Mouse (Mus musculus) gastrocnemius, postnatal 4 days (tissue): ENCODE data around the gene Nup98. TPM values are rescaled to one million over a fixed set of nuclear protein-coding genes. Genes with fewer than 3 reads are reported as not detected.
A peak's percentile ranks its signal among the peaks of the same experiment; 100 is the strongest.

Source experiments
- DNase-seq, 2 experiments: peaks; one replicate each; pipeline ENCODE4 v3.0.0; 2021 to 2022; ENCODE audit warnings: low spot score in 2 of 2, mixed read lengths in 2 of 2
- total RNA-seq, 2 experiments: library from RNA; stranded (reverse); gene quantifications; 2 replicates each; pipeline ENCODE4 v1.2.3; 2021

The Nup98 gene
- total RNA-seq, 2 experiments from 2014 or later, result 41.2 to 43.6 TPM

GRCm38 (mm10) chr7:102238686-102239286 is 28.8 kb upstream of the Nup98 start:
- DNase-seq, result no peak

DNA sequence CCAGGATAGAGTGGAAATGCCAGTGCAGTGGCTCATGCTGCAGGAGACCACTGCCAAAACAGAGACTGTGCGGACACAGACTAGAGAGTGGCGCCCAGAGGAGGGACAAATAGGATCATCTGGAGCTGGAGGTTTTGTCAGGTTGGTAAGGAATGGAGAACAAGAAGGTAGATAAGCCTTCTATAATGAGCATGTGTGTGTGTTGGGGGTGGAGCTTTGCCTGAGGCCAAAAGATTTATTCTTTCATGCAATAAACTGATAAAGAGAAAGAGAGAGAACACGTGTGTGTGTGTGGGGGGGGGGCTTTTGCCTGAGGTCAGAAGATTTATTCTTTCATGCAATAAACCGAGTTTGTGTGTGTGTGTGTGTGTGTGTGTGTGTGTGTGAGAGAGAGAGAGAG is 23.1 kb upstream of the Nup98 start:
- no peak for DNase-seq

- no peak for DNase-seq
These were observed 19.8 kb upstream of the Nup98 start for GRCm38 (mm10) chr7:102229814-102230213.

- no peak for DNase-seq
These were observed 18.2 kb upstream of the Nup98 start for GRCm38 (mm10) chr7:102228049-102228670.

- DNase-seq, result no peak
These were observed 16.1 kb upstream of the Nup98 start for GRCm38 (mm10) chr7:102226051-102226450.

DNA sequence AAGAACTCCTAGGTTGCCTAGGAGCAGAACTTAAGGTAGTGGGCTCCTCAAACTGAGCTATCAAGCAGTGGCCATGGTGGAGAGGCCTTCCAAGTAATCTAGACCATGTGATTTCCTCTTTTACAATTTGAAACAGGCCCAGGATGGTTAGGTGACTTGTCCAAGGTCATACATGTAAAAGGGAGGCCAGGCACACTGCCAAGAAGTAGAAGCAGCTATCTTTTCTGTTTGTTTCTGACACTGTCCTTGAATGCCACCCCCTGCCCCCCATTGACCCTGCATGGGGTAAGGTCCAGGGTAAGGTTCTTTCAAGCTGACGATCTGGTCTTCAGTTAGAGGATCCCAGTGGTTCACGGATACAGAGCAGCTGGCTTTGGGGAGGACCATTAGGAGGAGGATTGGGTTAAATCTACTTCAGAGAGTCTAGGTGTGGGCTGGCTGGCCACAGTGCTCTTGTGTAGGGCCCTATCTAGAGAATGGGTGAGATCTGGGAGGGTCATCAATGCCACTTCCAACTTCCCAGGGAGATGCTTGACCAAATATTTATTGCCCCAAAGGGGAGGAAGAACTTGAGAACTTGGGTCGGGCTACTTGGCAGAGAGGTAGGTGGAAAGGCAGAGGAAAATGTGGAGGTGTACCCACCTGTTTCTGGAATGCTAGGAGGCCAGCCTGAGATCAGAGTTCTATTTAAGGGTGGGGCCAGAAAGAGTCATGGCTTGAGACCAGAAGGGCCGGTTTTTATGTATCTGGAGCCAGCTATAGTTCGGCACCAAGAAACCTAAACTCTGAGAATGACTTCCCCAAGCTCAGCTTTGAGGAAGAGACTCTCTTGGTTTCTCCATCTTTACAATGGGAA is 14.1 kb upstream of the Nup98 start:
- no peak for DNase-seq

DNA sequence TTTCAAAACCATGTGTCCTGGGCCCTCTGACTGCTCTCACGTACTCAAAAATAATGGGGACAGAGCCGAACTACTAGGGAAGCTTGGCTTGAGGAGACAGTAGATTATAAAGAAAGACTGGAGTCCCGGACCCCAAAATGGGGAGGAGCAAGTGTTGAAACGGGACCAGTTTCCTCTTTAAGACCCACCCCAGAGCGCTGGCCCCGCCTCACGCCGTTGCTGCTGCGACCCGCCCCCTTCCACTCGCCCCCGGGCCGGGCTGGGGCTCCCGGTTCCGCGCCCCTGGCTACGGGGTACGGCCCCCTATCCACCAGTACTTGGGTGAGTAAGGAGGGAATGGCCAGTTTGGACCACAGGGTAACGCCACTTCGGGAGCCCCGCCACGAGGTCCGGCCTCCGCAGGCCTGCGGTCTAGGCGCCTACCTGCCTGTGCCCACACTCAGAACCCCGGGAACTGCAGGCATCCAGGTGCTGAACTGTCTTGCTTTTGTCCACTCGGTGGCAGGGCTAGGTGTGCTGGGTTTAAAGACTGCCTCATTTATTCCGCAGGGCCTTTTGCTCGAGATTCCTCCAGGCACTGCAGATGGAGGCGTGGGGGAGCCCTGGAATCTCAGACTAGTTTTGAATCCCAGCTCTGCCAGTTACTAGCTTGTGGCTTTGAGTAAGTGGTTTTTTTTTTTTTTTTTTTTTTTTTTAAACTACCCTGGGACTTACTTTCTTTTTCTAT is 13.0 kb upstream of the Nup98 start:
- DNase-seq, result peak; percentile 59 to 72

DNA sequence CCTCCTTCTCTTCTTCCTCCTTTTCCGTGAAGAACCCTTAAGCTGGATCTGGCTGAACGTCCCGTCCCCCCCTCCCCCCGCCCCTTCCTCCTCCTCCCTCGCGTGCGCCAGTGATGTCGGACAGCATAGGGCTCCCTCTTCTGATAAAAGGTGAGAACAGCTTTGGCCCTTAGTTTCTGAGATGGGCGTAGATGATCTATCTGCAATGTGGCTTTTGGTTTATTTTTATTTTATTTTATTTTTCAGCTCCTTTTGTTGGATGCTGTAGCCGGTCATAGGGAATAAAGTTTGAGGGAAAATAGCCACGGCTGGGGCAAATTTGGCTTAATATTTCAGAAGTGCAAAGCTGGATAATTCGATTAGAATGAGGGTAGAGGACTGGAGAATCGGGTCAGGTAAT is 12.4 kb upstream of the Nup98 start:
- no peak for DNase-seq

DNA sequence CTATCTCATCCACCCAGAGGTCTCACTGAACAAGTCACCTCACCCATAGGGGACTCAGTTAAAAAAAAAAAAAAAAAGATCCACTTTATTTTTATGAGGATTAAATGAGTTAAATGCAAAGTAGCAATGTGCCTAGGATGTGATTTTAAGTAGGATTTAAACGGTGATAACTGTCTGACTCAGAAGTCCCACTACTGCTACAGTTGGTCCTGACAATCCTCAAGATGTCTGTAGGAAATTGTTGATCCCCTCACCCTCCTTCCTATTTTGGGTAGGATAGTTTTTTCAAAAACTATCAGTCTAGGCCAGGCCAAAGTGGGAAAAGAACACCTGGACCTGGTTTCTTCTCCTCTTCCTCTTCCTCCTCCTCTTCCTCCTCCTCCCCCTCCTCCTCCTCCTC is 11.9 kb upstream of the Nup98 start:
- DNase-seq, result no peak

GRCm38 (mm10) chr7:102211071-102211470 is 1.1 kb upstream of the Nup98 start:
- DNase-seq, result no peak

GRCm38 (mm10) chr7:102208806-102209363 is 1.1 kb downstream of the Nup98 start:
- no peak for DNase-seq

- DNase-seq, result no peak
These were observed 4.3 kb downstream of the Nup98 start for GRCm38 (mm10) chr7:102205646-102206045.

- DNase-seq, result no peak
These were observed 5.6 kb downstream of the Nup98 start for GRCm38 (mm10) chr7:102204296-102204857.

GRCm38 (mm10) chr7:102200996-102201785 is 8.8 kb downstream of the Nup98 start:
- no peak for DNase-seq

DNA sequence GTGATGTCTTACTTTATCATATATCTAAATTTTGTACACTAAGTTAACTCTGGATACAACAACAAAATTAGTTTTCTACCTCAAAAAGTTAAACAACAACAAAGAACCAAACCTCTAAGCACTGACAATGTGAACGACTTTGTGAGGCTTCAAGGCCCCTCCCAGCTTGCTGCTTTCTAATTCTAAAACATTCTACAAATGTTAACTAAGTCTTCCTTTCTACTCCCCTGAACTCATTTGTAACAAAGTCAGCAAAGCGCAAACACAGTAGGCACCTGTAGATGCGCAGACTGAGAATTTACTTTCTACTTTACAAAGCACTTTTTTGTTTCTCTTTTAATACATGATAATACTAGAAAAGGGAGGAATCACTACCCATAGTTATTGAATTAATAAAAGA is 9.4 kb downstream of the Nup98 start:
- no peak for DNase-seq

DNA sequence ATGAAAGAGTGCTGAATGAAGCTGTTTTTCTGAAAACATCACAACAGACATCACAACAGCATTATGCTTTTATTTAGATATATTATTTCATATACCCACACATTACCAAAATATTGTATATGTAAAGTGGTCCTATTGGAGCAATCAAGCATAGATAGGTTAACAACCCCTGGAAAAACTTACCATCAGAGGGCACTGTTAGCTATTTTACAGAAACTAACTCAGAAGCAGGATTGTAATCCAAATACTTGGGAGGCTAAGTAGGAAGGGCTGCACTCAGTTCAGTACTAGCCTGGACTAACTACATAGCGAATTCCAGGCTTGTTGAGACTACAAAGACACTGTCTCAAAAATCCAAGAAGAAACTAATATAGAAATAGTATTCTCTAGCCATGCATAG is 17.6 kb downstream of the Nup98 start:
- no peak for DNase-seq

DNA sequence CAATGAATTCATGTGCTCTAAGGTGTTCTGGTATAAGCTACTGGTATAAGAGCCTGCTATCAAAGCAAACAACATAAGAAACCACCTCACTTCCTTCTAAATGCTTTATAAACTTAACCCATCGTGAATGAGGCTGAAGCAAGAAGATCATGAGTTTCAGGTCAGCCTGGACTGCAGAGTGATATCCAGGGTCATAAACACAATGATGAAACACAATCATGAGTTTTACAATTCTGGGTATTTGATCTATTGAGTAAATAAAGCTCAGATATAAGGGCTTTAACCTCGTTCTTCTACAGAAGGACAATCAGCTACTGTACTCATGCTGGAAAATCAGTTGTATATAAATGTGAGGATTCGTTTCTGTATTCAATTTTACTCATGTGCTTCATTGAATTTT is 26.1 kb downstream of the Nup98 start:
- no peak for DNase-seq

DNA sequence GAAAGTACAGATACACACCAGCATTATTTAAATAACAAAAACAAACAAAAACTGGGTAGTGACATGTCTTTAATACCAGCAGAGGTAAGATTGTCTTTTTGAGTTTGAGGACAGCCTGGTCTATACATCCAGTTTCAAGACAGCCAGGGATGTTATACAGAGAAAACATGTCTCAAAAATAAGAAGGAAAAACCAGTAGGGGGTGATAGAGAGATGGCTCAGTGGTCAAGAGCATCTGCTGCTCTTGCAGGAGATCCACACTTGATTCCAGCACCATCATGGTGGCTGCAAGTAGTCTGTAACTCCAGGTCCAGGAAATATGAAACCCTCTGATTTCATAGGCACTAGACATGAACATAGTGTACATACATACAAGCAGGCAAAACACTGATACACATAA is 39.7 kb downstream of the Nup98 start:
- no peak for DNase-seq

- DNase-seq, result no peak
These were observed 56.3 kb downstream of the Nup98 start for GRCm38 (mm10) chr7:102153691-102154090.

DNA sequence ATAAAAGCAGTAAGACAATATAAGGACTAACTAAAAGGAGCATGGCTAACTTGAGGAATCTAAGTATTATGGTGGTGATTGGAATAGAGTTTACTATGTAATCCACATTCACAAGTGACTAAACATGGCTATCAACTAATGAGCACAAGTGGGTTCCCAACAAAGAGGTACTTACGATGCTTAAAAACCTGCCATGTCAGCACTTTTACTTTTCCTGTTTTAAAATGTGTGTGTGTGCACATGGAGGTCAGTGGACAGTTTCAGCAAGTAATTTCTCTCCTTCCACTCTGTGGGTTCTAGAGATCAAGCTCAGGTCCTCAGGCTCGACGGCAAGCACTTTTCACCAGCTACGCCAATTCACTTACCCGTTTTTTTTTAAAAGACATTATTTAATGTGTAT is 72.1 kb downstream of the Nup98 start:
- no peak for DNase-seq
